Mouse (Mus musculus): ENCODE results near the gene Twnk.

Twnk gene

DNA sequence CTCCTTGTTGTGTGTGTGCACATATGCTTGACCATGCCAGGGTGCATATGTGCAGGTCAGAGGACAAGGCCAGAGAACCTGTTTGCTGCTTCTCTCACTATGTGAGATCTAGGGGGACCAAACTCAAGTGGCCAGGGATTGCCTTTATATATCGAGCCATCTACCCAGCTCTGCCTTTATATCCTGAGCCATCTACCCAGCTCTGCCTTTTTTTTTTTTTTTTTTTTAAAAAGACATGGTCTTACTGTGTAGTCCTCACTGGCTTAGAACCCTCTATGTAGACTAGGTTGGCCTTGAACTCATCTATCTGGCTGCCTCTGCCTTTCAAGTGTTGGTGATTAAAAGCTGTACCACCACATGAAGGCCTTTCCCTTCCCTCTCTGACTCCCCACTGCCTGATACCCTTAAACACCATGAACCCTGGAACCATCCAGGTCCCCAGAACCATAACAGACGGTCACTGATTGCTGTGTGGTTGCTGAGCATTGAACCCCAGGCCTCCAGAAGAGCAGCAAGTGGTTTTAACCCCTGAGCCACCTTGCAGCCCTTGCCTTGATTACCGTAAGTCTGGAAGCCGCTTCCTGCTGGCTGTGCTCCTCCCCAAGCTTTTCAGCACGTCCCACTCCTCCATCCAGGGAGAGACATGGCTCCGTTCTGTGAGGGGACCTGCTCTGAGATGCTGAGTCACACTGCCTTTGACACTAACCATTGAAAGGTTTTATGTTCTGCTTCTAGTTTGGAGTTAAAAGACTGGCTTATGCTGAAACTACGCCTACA is 1.5 kb upstream of the Twnk start:
- no peak for DNase-seq (ENCODE audit: low spot score)

DNA sequence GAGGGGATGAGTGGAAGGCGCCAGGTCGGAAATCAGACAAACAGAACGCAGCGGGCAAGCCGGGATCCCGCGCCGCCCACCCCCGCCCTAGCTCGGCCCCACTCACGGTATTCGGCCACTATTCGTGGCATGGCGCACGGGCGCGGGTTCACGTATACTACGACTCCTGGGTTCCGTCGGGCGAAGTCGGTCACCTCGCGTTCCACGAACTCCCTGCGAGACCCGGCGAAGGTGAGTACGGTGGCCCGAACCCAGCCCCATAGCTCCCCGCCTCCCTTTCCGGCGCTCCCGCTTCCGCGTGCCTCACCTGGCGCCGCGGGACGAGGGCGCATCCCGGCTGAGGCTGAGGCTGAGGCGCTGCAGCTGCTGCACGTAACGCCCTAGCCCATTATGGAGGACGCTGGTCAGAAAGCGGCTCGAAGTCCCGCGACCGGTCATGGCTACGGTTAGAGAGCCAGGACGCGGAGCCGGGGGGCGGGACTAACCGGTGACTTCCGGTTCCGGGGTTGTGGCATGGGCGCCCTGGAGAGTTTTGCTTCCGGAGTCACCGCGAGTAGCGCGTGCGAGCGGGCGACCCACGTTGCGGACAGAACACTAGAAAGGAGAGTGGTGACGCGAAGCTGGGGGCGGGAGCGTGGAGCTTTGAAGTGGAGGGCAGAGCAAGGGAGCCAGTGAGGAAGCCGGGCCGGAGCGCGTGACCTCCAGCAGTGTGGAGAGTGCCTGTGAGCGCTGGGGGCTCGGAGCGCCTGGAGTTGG is 672 bp downstream of the Twnk start, which contains the start of gene Mrpl43:
TSS of gene Mrpl43 (minus strand) at position 486 of the 756 bp plus-strand sequence.
- DNase-seq (ENCODE audit: low spot score): peak; percentile 99

- DNase-seq (ENCODE audit: low spot score): no peak
These were observed 1.6 kb downstream of the Twnk start for GRCm38 (mm10) chr19:45007021-45007420.

GRCm38 (mm10) chr19:45007425-45008191 is 2.1 kb downstream of the Twnk start:
- DNase-seq (ENCODE audit: low spot score): no peak

GRCm38 (mm10) chr19:45010646-45011045 is 5.2 kb downstream of the Twnk start:
- no peak for DNase-seq (ENCODE audit: low spot score)

GRCm38 (mm10) chr19:45012219-45012618 is 6.8 kb downstream of the Twnk start:
- DNase-seq (ENCODE audit: low spot score): peak; percentile 49

DNA sequence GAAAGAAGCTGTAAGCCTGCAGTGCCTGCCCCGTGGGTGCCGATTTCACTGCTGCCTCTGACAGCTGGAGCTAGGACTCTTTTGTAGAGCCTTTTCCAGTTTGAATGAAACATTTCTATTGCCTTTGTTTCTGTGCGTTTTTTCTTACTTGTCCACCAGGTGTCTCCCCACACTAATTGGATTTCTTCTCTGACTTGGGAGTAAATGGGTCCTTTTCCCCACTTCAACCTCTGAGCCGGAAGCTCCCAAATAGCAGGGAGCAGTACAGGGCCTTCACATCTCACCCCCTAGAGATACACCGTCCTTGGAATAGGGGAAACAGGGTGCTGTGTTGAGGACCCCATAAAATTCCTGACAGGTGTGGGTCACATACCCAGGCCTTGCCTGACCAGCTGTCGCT is 7.2 kb downstream of the Twnk start:
- no peak for DNase-seq (ENCODE audit: low spot score)

DNA sequence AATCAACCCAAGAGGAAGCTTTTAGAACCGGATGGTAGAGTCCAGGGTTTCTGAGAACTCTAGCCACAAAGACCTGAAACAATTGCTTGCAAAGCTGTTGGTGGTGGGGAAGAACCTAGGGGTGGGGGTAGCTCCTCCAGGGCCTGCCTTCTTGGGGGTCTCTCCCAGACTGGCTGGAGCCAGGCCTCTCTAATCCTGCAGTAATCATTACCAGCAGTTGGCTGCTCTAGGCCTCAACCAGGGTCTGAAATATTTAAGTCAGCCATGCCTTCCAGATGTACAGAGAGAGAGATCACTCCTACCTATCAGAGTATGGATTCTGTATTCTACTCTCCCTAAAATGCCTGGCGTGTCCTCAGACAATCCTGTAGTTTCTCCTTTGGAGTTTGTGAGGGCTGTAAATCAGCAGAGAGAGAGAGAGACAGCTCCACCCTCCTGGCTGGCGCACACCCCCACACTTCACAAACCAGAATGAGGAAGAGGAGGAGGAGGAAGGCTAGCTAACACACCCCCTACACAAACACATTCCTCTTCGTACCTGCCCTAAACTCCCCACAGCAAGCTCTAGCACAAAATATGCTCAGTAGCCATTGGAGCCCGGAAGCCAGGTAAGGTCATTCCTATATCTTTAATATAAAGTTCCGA is 8.2 kb downstream of the Twnk start:
- DNase-seq (ENCODE audit: low spot score): no peak

- DNase-seq (ENCODE audit: low spot score): no peak
These were observed 9.0 kb downstream of the Twnk start, which contains the start of gene Lzts2 for GRCm38 (mm10) chr19:45014335-45014971. Gene Lzts2, plus strand, starts transcription at chr19:45014414.

GRCm38 (mm10) chr19:45014981-45015402 is 9.5 kb downstream of the Twnk start:
- DNase-seq (ENCODE audit: low spot score): peak; percentile 84

DNA sequence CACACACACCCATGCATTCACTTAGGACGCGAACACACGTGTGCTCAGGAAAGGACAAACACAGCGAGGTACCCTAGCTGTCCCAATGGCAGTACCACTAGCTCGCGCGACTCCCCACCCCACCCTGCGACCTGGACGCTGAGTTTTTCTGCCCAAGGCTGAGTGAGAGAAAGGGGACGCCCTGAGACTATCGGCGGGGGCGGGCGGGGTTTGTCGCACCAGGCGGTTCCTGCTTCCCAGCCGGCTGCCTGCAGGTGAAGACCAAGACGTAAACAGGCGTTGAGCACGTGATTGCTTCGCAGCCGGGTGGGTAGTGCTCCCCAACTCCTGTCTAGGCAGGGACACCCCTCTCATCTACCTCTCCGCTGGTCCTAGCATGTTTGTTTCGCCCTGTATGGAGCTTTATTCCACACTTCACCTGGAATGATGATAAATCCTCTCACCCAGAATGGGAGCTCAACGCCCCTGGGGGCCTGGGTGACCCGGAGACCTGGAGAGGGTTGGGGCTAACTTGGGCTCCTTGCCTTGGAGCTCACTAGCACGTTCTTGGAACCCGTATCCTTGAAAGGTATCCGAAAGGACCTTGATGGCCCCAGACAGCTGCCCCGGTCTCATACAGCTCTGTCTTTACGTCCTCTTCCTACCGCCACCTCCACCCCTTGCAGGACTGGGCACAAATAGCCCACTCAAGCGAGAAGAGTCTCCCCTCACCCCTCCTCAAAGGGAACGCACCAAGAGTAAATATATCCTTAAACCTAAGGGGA is 10.2 kb downstream of the Twnk start:
- DNase-seq (ENCODE audit: low spot score): peak; percentile 83

DNA sequence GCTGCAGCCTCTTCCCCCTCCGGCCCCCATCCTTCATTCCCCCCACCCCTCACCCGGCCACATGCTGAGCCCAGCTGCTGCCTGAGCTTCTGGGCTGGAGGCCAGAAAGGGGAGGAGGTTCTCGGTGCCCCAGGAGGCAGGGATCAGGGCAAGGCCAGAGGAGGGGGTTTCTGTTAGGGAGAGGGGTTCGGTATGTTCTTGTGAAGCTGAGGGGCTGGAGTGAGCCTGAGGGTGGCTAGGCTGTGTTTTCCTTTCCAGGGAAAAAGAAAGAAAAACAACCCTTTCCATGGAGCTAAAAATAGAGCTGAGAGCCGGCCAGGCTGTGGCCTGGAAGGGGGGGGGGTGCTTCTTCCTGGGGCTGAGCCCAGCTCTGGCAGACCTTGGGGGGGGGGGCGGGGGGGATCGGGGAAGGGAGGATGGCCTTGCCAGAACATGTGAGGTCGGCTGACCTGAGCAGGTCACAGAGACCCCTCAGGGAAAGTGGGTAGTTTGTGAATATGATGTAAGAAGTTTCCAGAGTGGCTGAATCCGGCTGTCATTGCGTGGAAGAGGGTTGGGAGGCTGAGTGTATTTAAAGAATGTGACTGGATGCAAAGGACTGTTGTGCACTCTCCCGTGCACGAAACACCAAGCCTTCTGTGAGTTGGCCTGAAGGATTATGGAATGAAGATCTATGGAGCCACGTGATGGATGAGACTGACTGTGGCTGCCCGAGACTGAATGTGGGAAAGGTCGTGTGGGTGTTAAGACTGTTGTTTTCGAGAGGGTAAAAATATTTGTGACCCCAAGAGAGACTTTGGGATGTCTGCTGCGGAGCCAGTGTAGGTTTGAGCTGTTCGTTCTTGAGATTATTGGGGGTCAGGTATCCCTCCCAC is 11.1 kb downstream of the Twnk start:
- DNase-seq (ENCODE audit: low spot score): peak; percentile 91

DNA sequence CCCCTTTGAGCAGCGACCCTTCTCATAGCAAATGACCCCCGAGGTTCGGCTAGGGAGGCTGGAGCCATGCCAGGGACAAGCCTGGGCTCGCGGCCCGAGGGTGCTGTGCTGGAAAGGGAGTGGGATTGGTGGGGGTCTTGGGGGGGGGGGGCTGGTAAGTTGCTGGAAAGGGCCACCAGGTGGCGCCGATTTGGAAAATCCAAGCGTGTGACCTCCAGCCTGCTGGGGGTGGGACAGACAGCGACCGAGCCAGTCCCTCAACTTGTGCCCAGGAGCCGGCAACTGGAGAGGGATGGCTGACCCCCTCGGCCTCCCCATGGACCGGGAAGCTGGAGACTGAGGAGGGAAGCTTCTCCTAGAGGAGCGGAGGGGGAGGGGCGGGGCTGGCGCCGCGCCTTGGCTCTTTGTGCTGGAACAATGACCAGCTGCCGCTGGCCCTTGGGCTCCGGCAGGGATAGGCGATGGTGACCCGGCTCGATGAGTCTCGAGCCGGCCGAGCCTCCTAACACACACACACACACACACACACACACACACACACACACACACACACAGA is 11.8 kb downstream of the Twnk start:
- DNase-seq (ENCODE audit: low spot score): peak; percentile 93

DNA sequence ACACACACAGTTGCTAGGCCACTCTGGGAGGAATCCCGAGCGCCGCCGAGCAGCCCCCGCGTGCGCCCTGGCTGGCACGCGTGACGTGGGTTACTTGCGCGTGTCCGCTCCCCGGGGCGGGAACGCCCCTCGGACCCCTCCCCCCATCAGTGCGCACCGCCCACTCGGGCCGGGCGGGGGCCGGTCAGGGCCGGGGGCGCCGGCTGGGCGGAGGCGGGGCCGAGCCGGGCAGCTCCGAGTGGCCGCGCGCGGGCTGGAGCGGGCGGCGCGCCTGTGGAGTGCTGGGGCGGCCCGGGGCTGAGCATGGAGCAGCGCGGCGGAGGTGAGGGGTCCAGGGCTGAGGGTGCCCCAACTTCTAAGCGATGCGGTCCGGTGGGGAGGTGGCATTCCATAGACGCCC is 12.4 kb downstream of the Twnk start:
- DNase-seq (ENCODE audit: low spot score): peak; percentile 95

- no peak for DNase-seq (ENCODE audit: low spot score)
These were observed 12.9 kb downstream of the Twnk start for GRCm38 (mm10) chr19:45018351-45018831.

DNA sequence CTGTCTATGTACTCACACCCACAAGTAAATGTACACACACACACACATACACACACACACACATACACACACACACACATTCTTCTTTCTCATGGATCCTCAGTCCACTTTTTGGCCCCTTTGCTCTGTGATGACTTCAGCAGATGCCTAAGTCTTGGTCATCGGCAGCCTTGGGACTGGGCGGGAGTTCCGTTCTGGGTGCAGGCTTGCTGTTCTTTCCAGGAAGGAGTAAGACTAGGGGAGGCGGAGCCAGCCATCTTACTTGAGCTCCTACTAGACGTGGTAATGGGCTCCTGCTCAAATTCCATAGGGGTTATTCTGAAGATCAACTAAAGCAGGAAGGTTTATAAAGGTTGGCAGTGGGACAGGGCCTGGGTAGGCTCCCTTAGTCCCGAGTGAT is 14.9 kb downstream of the Twnk start:
- DNase-seq (ENCODE audit: low spot score): no peak

DNA sequence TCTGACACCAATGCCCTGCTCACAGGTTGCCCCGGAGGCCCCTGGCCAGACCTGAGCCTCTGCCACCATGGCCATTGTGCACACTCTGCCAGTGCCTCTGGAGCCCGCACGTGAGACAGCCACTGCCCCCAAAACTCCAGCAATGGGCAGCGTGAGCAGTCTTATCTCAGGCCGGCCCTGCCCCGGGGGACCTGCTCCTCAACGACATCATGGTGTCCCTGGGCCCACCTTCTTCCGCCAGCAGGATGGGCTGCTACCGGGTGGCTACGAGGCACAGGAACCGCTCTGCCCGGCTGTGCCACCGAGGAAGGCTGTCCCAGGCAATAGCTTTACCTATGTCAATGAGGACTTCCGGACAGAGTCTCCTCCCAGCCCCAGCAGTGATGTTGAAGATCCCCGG is 15.9 kb downstream of the Twnk start:
- DNase-seq (ENCODE audit: low spot score): no peak

DNA sequence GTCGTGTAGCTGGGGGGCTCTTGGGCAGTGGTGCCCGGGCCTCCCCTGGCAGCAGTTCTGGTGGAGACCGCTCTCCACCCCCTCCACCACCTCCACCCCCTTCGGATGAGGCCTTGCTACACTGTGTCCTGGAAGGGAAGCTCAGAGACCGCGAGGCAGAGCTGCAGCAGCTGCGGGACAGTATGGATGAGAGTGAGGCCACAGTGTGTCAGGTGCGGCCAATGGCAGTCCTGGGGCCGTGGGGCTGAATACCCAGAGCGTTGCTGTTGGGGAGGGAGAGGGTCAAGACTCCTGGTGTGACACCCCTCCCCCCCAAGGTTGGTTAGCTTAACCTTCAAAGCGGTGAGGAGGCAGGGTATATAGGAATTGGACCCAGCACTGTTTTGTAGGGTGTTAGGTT is 18.5 kb downstream of the Twnk start:
- DNase-seq (ENCODE audit: low spot score): no peak

DNA sequence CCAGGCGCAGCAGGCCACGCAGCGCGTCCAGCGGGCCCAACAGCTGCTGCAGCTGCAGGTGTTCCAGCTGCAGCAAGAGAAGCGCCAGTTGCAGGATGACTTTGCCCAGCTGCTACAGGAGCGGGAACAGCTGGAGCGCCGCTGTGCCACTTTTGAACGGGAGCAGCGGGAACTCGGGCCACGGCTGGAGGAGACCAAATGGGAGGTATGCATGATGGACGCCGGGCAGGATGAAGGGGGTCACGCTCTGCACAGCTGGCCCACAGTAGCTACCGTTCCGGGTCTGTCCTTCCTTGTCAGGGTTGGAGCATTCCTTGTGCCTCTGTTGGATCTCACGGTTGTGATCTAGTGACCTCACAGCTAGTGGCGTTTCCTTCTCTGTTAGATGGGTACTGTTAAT is 19.3 kb downstream of the Twnk start:
- DNase-seq (ENCODE audit: low spot score): no peak
